Mouse (Mus musculus): ENCODE measurements around the gene Lmo1.

Gene Lmo1

DNA sequence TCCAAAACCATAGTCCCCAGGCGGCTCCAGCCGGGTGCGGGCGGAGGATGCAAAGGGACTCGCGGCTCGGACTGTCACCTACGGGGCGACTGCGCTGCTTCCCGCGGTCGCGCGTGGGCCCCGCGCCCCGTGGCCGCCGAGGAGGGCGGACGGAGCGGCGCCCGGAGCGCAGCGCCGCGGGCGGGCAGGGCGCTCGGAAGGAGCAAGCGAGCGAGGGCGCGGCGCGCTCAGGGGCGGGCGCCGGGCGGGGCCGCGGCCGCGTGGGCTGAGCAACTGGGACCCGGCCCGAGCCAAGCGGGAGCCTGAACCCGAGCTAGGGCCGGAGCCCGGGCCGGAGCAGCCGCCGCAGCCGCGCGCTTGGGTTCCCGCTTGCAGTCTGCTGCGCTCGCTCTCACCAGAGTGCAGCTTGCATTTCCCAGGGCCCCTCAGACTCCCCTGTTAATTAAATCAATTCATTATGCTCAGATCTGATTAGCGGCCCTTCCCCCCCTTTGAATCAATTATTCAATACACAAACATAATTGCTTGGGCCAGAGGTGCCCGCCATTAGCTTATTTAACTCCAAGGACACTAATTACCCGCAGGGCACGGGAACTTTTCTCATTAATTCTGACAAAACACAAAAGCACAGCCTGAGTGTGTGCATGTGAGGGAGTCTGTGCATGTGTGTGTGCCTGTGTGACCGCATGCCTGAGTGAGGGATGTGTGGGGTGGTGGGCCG lies at the start of gene Lmo1:
Lmo1 (minus strand) TSS at position 259 of the 721 bp plus-strand sequence.
- peak; percentile 66 for DNase-seq (ENCODE audit: low spot score)

- DNase-seq (ENCODE audit: low spot score): no peak
Observed at GRCm38 (mm10) chr7:109221716-109222110, 46.7 kb upstream of the Lmo1 start.

DNA sequence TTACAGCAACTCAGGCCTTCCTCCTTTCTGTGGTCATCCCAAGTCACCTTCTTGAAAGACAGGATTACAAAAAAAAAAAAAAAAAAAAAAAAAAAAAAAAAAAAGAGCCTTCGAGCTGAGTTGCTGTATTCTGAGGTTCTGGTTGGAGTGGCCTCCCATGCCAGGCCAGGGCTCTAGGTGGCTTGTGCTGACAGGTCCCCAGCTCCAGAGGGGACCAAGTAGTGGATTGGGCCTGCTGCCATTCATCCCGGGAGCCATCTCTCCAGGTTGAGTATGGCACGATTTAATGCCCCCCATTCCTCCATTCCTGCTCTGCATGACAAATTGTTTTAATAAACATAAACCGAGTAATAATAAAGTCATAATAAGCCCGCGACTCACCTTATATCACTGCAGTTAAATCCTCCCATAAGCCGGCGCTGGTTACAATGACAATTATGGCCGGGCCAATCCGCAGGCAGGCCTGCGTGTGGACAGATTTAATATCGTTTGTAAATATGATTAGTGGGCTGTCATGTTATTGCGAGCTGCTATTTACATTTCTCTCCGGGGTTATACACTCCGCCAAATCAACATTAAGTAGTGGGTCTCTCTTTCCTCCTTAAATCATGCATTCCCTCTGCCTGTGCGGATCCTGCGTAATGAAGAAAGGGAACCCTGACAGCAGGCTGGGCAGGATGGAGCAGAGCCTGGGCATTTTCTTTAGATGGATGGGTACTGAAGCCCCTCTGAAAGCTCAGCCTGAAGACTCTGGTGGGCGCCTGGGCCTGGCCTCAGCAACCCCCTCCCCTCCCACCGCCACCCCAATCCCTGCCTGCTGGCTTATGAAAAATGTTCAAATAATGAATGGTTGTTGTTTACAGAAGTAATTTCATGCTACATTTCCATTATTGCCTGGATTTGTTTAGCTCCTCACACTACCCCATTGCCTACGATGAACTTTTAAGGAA lies 46.0 kb upstream of the Lmo1 start:
- no peak for DNase-seq (ENCODE audit: low spot score)

- no peak for DNase-seq (ENCODE audit: low spot score)
Observed at GRCm38 (mm10) chr7:109220026-109220425, 45.0 kb upstream of the Lmo1 start.

DNA sequence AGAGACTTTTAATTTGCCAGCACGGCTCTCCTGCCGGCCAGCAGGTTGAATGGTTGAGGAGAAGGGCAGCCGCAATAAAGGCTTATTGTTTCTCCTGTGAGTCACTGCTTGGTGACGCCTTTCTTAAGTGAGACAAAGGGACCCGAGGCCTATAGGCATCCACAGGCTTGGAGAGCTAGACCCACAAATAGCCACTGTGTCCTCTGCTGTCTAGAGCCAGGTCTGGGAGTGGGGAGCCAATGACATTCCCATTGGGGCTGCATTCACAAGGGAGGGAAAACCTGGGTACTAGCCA lies 43.9 kb upstream of the Lmo1 start:
- DNase-seq (ENCODE audit: low spot score): peak; percentile 53

DNA sequence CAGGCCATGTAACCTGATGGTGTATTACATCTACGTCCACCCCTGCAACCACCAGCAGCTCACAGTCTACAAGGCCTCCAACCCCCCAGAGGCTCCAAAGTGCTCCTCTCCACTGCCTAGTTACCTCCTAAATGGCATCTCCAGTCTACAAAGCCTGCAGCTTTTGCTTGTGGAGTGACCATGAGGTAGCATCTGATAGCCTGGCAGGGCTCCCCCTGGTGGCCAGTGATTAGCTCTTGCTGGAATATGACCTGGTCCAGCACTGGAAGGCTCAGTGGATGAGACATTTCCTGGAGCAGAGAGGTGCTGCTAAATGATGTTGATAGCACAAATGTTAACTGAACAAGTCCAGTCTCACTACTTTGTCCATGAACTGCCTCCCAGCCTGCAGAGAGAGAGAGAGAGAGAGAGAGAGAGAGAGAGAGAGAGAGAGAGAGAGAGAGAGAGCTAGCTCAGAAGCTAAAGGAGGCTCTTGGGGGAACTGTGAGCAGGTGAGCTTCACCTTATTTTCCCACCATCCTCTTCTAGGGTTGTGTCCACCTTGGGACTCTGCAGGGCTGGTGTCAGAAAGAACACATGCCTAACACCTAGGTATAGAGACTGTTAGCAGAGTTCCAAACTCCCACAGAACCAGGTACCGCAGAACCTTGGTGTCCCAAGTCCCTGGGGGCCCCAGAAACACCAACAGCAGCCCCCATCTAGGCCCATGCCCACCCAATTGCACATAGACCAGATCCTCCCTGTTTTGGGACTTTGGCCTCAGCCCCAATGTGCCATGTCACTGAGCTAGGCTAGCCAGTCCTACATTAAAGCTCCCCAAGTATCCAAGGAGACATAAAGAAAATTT lies 43.3 kb upstream of the Lmo1 start:
- DNase-seq (ENCODE audit: low spot score): peak; percentile 93

DNA sequence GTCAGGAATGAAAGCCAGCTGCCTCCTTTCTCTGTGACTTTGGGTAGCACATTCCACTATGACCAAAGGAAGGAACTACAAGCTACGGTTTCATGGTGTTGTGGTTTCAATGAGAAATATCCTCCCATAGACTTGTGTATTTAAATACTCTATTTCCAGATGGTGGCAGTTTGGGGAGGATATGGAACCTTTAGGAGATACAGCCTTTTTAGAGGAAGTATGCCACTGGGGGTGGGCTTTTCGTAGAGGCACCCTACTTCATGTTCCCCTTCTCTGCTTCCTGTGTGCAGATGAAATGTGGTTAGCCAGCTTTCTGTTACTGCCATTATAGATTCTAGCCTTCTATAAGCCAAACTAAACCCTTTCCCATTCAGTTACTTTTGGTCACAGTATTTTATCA lies 34.8 kb upstream of the Lmo1 start:
- DNase-seq (ENCODE audit: low spot score): no peak

DNA sequence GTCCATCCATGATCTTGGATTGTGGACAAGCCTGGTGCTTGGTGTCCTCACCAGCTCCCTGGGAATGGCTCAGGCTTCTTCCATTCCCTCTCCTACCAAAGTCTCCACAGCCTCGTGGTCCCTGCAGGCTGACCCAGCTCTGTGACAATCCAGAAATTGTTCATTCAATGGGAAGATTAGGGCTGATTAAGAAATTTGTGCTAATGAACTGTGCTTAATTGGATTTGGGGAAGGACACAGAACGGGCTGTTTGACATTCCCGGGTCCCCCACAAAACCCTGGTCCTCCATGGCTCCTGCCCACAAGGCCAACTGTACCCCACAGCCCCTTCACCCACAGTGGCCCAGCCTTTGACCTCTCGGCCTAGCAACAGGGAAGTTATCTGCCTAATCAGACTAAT lies 32.8 kb upstream of the Lmo1 start:
- no peak for DNase-seq (ENCODE audit: low spot score)

DNA sequence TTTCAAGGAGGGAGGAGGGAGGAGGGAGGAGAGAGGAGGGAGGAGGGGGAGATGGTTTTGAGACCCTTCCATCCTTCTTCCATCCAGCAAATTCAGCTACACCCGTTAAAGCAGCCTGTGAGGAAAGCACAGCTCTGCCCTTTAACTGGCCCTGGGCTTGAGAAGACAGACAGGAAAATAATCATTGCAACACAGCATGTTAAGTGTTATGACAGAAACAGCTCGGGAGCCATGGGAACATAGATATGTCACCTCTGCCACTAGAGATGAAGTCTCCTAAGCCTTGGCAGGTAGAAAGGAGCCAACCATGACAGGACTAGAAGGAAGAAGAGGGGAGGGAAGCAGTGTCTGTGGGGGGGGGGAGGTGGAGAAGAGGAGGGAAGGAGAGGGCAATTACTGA lies 31.4 kb upstream of the Lmo1 start:
- DNase-seq (ENCODE audit: low spot score): no peak

DNA sequence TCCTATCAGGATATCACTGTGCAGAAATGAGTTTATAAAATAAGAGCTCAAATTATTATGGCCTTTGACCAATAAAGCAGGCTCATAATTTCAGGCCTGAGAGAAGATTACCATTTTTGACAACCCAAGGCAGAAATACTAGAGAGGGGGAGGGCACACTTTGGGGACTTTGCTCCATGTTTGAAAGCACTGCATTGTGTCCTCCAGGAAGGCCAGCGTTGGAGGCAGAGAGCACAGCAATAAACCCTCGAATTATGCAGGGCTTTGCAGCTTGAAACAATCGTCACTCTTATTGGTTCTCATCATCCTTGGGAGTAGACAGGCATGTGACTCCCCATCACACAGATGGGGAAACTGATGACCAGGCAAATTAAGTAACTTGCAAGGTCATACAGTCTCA lies 28.1 kb upstream of the Lmo1 start:
- DNase-seq (ENCODE audit: low spot score): no peak

GRCm38 (mm10) chr7:109200559-109200958 lies 25.6 kb upstream of the Lmo1 start:
- no peak for DNase-seq (ENCODE audit: low spot score)

DNA sequence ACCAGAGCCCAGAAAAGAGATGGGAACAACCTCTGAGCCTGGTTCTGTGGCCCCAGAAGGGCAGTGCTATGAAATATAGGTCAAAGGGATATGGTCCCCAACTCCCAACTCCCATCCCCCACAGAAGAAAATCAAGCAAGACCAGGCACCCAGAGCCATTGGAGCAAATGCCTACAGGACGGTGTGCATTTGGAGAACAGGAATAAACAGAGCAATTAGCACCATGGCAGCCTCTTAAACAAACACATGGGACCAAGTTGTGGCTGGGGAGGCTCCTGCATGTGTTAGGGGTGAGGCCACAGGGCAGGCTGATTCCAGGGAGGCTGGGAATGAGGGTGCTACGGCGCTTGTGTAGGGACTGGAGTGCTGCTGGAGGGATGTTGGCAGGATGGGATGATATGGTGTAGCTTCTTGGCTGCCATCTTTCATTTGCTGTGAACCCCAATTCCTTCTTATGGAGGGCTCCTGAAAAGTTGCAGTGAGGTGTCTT lies 22.2 kb upstream of the Lmo1 start:
- DNase-seq (ENCODE audit: low spot score): no peak

DNA sequence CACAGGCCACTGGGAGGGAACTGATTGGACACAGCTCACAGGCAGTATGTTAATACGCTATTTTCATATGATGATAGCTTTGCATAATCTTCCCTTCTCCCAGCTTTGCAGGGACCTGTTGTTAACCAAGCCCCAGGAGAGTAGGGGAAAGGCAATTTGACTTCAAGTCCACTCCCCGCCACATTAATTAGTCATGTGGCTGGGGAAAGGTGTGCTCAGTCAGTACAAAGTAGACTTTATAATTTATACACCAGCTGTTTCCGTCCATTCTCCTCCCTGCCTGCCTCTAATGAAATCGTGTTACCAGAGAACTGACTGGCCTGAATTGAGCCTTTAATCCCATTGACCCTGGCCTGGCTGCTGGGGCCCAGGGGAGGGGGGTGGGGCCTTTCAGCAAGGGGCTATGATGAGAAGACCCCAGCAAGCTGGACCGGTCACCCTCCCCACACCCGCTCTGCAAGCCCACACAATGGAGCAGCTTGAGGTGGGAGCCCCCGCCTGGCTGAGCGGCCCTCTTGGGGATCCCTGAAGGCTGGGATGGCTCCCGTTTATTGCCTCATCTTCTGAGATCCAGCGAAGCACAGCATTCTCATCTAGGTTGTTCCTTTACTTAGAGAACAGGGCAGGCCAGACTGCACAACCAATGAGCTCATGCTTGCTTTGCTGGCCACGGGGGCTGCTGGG lies 21.5 kb upstream of the Lmo1 start:
- peak; percentile 80 for DNase-seq (ENCODE audit: low spot score)

DNA sequence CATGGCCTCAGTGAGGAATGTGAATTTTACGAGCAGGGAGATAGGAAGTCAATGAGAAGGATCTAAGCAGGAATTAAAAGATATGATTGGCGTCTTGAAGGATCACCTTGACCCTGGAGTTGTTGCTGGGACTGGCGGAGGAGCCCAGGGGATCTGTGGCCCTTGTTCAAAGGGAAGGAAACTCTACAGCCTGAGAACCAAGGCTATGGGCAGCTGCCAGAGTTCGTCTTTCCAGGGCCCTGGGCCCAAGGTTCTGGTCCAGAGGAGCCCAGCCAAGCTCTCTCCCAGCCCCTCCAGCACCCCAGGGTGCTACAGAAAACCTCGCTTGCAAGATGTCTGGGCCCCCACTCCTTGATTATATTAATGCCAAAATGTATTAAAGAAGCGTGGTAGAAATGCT lies 21.0 kb upstream of the Lmo1 start:
- DNase-seq (ENCODE audit: low spot score): no peak

DNA sequence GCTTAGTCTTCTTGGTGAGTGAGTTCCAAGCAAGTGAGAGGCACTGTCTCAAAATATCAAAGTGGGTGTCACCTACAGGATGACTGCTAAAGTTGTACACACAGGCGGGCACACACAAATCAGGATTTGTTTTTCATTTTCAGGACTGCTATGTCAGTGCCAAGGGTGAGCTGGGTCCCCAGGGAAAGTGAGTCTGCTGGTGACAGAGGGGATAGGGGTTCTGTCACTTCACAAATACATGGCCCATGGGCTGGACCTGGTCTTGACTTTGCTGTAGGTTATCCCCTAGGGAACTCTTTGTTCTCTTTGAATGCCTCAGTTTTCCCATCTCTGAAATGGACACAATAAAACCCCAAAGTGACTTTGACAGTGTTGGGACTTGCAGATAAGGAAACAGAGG lies 19.8 kb upstream of the Lmo1 start:
- no peak for DNase-seq (ENCODE audit: low spot score)

DNA sequence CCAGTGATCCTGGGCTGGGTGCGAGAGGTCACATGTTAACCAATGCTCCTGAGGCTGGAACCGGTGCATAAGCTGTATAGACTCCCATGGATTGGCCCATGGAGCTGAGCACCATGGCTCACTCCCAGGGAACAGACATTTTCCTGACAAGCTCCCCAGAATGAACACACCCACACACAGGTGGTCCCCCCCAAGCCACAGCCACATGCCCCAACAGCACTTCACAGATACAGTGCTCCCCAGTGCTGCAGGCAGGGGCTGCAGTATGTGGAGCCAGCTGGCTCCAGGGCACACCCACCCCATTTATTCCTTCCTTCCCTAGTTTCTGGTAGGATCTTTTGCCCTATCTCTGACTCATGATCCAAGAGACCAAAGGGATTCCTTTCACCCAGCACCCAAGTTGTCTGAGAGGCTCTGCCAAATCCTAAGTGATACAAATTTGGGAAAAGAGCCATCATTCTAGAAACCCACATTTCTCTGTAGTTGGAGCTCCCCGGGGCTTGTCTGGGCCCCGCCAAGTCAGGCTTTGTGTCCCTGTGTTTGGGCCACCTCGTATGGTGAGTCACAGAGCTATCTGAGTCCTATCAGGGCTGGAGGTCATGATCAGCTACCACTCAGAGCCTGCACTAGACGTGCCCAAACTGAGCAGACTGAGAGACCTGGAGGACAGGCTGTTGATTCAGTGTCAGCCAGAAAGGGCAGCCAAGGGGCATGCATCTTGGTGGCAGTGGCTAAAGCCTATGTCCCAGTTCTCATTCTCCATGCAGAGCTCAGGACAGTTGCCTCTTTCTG lies 12.4 kb upstream of the Lmo1 start:
- no peak for DNase-seq (ENCODE audit: low spot score)

GRCm38 (mm10) chr7:109185975-109186374 lies 11.0 kb upstream of the Lmo1 start:
- no peak for DNase-seq (ENCODE audit: low spot score)

DNA sequence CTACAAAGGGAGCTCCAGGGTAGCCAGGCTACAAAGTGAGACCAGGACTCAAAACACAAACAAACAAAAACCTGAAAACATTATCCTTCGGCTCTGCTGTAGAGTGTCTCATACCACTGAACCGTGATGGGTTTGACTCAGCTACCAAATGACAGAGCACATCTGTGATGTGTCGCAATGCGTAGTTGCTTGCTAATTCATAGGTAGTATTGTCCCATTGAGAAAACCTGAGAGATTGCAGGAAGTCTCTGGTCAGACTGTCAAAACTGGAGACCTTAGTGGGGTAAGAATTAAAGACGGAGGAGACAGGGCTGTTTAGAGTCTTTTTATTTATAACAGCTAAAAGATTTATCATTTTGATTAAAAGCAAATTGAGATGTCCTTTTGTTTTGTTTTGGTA lies 10.6 kb upstream of the Lmo1 start:
- DNase-seq (ENCODE audit: low spot score): no peak

GRCm38 (mm10) chr7:109176688-109177087 lies 1.7 kb upstream of the Lmo1 start:
- DNase-seq (ENCODE audit: low spot score): no peak

DNA sequence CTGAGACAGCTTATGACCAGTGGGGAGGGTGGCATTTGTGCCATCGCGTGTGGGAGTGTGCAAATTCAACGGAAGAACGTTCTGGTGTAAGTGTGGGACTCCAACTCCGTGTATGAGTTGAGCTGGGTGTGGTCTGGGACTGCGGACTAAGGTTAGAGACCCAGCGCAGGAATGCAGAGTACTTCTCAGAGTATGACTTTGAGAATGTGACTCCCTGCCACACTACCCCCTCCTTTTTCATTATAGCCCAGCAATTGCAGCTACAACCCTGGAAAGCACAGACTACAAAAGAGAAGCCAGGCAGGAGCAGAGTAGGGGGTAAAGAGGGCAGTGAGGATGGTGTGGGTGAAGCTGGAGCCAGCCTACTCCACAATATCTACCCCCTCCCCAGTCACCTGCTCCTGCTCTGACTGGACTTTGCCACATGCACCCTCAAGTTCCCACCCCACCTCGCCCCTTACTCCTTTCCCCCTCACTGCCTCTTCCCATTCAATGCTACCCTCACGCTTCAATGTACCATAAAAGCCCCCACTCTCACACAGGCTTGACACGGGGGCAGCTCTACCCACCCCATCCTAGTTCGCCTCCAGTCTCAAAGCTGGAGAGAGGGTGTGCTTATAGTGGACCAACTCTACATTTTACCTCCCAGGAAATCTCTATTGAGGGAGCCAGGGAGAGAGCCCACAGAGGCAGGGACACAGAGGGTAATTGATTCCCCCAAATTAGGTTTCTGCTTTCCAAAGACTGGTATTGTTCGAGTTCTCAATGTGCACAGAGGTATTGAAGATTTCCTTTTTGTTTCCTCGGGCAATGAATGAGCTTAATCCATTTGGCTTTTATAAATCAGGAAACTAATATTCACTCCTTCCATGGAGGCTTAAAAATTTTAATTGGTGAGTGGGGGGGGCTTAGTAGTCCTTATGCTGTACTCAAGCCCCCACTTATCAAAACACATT lies 941 bp upstream of the Lmo1 start:
- peak; percentile 56 for DNase-seq (ENCODE audit: low spot score)

All from embryo, embryonic 10.5 days (tissue).